Mouse (Mus musculus) bone marrow macrophage, adult 2 months (primary cell): ENCODE measurements around the gene Zfp512b.

Source experiments
- CTCF ChIP-seq: IDR thresholded peaks from 2 replicates; pipeline ENCODE4 v1.5.1; 2012; ENCODE audit warnings: low read depth, mild to moderate bottlenecking, low read length, moderate library complexity
- POLR2A ChIP-seq: IDR thresholded peaks from 2 replicates; pipeline ENCODE4 v1.6.1; 2012; ENCODE audit warnings: mild to moderate bottlenecking, low read depth, low read length, borderline replicate concordance

GRCm38 (mm10) chr2:181598454-181599351, 6.1 kb upstream of the Zfp512b start, which contains the start of gene Samd10:
- TF ChIP-seq POLR2A (no peak), CTCF (no peak)
